Mouse (Mus musculus) kidney, embryonic 14.5 days (tissue): ENCODE measurements around the gene Bpifb9b. TPM values are rescaled to one million over a fixed set of nuclear protein-coding genes. Genes with fewer than 3 reads are reported as not detected.
"Not testable (repeated sequence)": the region's sequence is repeated elsewhere in the genome, so short reads cannot be mapped to it uniquely, and the experiment has no call there.

Experiments
- ATAC-seq: fragments of 200-750 bp; cut with Nextera tagmentation; 2 replicates; pipeline ENCODE4 v1.8.0; 2017; ENCODE audit warnings: moderate number of reproducible peaks, mild to moderate bottlenecking, moderate TSS enrichment, moderate library complexity; ENCODE audit not compliant: low FRiP score, low TSS enrichment
- H3K27ac ChIP-seq: fragments of 300-500 bp; sonication (generic); 2 replicates; pipeline ENCODE4 v1.5.1; 2014; ENCODE audit warnings: low read depth, mild to moderate bottlenecking, low read length, moderate library complexity, mixed read lengths
- H3K27me3 ChIP-seq: fragments of 300-500 bp; sonication (generic); 2 replicates; pipeline ENCODE4 v1.6.1; 2014; ENCODE audit warnings: mild to moderate bottlenecking, low read length; ENCODE audit not compliant: control insufficient read depth, insufficient read depth
- H3K36me3 ChIP-seq: fragments of 300-500 bp; sonication (generic); 2 replicates; pipeline ENCODE4 v1.6.1; 2014; ENCODE audit warnings: low read length, mixed read lengths; ENCODE audit not compliant: control insufficient read depth, insufficient read depth
- H3K4me1 ChIP-seq: fragments of 300-500 bp; sonication (generic); 2 replicates; pipeline ENCODE4 v1.6.1; 2014; ENCODE audit warnings: low read length, mixed read lengths; ENCODE audit not compliant: control insufficient read depth, insufficient read depth
- H3K4me2 ChIP-seq: fragments of 300-500 bp; sonication (generic); replicated peaks from 2 replicates; pipeline ENCODE4 v1.6.1; 2014; ENCODE audit warnings: low read depth, mild to moderate bottlenecking, low read length
- H3K4me3 ChIP-seq: fragments of 300-500 bp; sonication (generic); 2 replicates; pipeline ENCODE4 v1.5.1; 2014; ENCODE audit warnings: mild to moderate bottlenecking, low read length
- H3K9ac ChIP-seq: fragments of 300-500 bp; sonication (generic); 2 replicates; pipeline ENCODE4 v1.6.1; 2014; ENCODE audit warnings: low read depth, mild to moderate bottlenecking, low read length, moderate library complexity
- H3K9me3 ChIP-seq: fragments of 300-500 bp; sonication (generic); 2 replicates; pipeline ENCODE4 v1.6.1; 2016; ENCODE audit warnings: low read length; ENCODE audit not compliant: control insufficient read depth
- WGBS: fragments of 180-500 bp; shearing (Covaris S2); extraction: QIAGEN DNeasy Blood & Tissue Kit; methylation state at CpG from one replicate; pipeline ENCODE4 v1.1.7; 2014; 5-methylcytosine and 5-hydroxymethylcytosine counted together
- polyA plus RNA-seq: library from polyadenylated mRNA; unstranded; fragments of >200 nt; fragmentation: Nextera tagmentation; extraction: Ambion mirVana; gene quantifications from 2 replicates; pipeline ENCODE4 v1.2.1, GENCODE M21; 2014

Gene Bpifb9b
- polyA plus RNA-seq, result not detected in 2 replicates

DNA sequence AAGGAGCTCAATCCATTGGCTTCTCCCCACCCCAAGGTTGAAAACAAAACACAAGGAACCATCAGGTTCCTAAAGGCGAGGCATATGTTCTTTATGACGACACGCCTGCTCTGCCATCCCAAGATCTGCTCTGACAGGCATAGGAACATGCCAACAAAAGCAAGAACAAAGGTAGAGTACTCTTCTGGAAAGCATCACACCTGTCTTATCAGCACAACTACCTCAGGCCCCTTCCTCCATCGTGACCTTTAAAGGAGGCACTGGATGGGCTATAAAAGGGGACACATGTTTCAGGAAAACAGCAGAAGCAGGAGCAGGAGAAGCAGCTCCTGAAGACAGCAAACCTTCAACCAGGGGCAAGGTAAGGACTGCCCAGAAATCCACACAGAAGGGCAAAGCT is at the start of gene Bpifb9b:
Bpifb9b (plus strand) TSS at position 301 of the 400 bp plus-strand sequence.
- H3K4me1 ChIP-seq, H3K9me3 ChIP-seq, H3K27ac ChIP-seq, H3K9ac ChIP-seq, H3K4me2 ChIP-seq, ATAC-seq, H3K4me3 ChIP-seq, H3K27me3 ChIP-seq, H3K36me3 ChIP-seq: not testable (repeated sequence)
- 83% methylated on average over 4 of the region's 4 CpGs for WGBS

DNA sequence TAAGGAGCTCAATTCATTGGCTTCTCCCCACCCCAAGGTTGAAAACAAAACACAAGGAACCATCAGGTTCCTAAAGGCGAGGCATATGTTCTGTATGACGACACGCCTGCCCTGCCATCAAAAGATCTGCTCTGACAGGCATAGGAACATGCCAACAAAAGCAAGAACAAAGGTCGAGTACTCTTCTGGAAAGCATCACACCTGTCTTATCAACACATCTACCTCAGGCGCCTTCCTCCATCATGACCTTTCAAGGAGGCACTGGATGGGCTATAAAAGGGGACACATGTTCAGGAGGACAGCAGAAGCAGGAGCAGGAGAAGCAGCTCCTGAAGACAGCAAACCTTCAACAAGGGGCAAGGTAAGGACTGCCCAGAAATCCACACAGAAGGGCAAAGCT is 49.5 kb upstream of the Bpifb9b start, which contains the start of gene Bpifb9a:
Bpifb9a (plus strand) TSS at position 301 of the 400 bp plus-strand sequence.
- H3K27ac ChIP-seq, H3K9me3 ChIP-seq, H3K36me3 ChIP-seq, H3K4me3 ChIP-seq, H3K9ac ChIP-seq, ATAC-seq, H3K4me2 ChIP-seq, H3K4me1 ChIP-seq, H3K27me3 ChIP-seq: not testable (repeated sequence)
- WGBS, result 79% methylated on average over 5 of the region's 5 CpGs

DNA sequence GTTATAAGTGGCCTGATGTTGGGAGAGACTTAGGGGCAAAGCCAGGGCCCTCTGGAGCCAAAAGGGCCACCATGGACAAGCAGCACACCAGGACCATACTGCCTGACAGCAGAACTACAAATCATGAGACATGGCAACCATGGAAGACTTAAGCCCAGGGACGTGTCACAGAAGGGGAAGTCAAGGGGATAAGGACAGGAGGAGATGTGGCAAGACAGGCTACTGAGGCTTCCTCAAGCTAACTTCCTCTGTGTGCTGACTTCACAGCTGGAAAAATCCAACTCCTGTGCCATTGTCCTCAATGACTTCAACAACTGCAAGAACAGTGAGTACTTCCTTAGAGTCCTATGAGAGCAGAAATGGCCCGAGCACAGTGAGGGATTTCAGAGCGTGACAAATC is 42.6 kb upstream of the Bpifb9b start:
- not testable (repeated sequence) for H3K36me3 ChIP-seq, H3K4me3 ChIP-seq, H3K27ac ChIP-seq, H3K9ac ChIP-seq, H3K9me3 ChIP-seq, H3K4me1 ChIP-seq, H3K4me2 ChIP-seq, H3K27me3 ChIP-seq, ATAC-seq
- 89% methylated on average over 2 of the region's 3 CpGs for WGBS

DNA sequence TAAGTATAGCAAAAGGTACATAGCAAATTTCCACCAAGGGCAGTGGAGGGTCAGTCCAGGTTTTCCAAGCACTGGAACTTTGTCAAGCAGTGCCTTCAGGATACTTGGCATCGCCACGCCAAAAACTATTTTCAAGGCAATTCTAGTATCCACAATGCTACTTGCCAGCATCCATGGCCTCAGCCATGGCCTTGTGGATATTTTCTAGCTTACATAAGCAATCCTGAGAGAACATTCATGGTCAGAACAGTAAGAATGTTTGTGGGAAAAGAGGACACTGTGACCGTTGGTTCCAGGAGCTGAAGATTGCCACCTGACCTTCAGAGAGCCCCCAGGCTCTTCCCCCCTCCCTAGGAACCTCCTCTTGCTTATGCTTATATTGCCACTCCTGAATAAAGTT is 15.2 kb upstream of the Bpifb9b start:
- not testable (repeated sequence) for H3K4me1 ChIP-seq, H3K9me3 ChIP-seq, H3K27ac ChIP-seq, ATAC-seq, H3K4me3 ChIP-seq, H3K9ac ChIP-seq, H3K27me3 ChIP-seq, H3K4me2 ChIP-seq, H3K36me3 ChIP-seq
- 84% methylated on average over 3 of the region's 3 CpGs for WGBS

DNA sequence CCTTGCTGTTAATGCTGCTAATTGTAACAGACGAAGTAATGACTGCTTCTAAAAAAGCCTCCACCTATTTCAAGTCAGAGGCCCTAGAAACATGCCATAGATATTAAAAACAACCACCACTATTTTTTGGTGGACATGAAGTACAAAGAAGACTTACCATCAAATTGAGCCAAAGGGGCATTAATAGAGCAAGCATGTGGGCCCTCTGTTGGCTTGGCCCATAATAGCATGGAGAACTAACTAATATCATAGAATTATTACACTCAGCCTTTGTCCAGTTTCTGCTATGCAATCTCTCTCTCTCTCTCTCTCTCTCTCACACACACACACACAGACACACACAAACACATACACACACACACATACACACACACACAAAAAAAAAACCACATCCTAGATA is 14.2 kb upstream of the Bpifb9b start:
- no peaks in the 10 kb centered on the region for H3K27me3 ChIP-seq
- H3K36me3 ChIP-seq, result no peaks in the 10 kb centered on the region
- no peaks in the 10 kb centered on the region for H3K9me3 ChIP-seq
- no peak overlapping the region for H3K4me2 ChIP-seq
- no peak overlapping the region for H3K27ac ChIP-seq
- H3K4me1 ChIP-seq, result no peaks in the 10 kb centered on the region
- 65% methylated on average over 1 of the region's 1 CpGs for WGBS
- no peak overlapping the region for H3K9ac ChIP-seq
- no peak overlapping the region for H3K4me3 ChIP-seq
- no peak for ATAC-seq

DNA sequence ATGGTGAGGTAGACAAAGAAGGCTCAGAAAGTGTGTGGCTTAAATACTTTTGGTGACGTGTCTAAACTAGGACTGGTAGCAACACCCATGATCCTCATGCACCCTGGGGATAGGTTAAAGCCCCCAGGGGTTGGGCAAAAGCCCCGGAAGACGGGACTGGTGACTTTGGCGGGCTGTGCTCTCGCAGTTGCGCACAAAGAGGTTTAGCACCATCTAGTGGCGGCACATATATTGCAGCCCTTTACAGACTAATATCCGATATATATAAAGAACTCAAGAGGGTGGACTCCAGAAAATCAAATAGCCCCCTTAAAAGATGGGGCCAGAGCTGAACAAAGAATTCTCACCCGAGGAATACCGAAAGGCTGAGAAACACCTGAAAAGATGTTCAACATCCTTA is 12.3 kb upstream of the Bpifb9b start:
- not testable (repeated sequence) for ATAC-seq, H3K36me3 ChIP-seq, H3K9me3 ChIP-seq, H3K4me2 ChIP-seq, H3K9ac ChIP-seq, H3K4me3 ChIP-seq, H3K27me3 ChIP-seq, H3K27ac ChIP-seq, H3K4me1 ChIP-seq
- WGBS, result 1% methylated on average over 9 of the region's 10 CpGs

DNA sequence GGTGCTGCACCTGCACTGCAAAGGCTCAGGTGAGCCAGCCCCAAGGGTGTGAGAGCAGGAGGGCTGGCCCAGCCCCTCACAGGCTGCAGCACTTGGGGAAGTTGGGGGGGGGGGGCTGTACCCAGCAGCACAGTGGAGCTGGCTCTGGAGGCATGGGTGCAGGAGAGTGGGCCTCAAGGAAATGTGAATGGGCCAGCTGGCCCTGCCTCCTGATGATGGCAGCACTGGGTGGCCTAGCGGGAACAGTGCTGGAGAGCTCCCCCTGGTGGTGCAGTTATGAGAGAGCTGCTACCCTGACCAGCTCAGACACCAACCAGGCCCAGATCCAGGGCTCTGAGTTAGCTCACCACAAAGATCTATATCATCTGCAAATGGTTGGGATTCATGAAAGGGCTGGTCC is 6.5 kb upstream of the Bpifb9b start:
- H3K9me3 ChIP-seq, result no peaks in the 10 kb centered on the region
- no peak overlapping the region for H3K4me3 ChIP-seq
- H3K27me3 ChIP-seq, result no peaks in the 10 kb centered on the region
- no peak overlapping the region for H3K9ac ChIP-seq
- no peaks in the 10 kb centered on the region for H3K36me3 ChIP-seq
- no peak overlapping the region for H3K27ac ChIP-seq
- H3K4me2 ChIP-seq, result no peak overlapping the region
- peak; percentile 60; the same call in 1 of the 2 replicates for ATAC-seq
- H3K4me1 ChIP-seq, result no peaks in the 10 kb centered on the region
- WGBS, result 13% methylated on average over 1 of the region's 1 CpGs

DNA sequence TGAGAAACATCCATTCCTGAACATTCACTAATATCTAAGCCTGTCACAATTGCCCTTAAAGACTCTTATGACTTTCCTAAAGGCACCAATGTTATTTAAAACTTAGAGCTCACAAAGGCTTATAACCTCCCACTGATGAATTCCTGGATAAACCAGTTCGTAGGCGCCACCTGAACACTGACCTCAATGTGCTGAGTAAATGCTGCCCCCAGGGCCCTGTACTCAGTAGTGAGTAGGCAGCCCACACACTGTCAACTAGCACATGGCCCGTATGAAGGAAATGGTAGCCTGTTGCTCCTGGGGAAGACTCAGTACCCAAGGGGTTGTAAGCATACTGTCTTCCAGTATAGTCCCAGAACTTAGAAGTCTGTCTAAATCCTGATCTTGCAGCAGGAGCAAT is 5.3 kb upstream of the Bpifb9b start:
- Histone ChIP-seq H3K4me2 (no peak overlapping the region), H3K4me3 (no peak overlapping the region), H3K27ac (no peak overlapping the region), H3K9ac (no peak overlapping the region), H3K27me3 (no peaks in the 10 kb centered on the region), H3K36me3 (no peaks in the 10 kb centered on the region), H3K9me3 (no peaks in the 10 kb centered on the region), H3K4me1 (no peaks in the 10 kb centered on the region)
- ATAC-seq, result no peak
- WGBS, result 75% methylated on average over 3 of the region's 3 CpGs

DNA sequence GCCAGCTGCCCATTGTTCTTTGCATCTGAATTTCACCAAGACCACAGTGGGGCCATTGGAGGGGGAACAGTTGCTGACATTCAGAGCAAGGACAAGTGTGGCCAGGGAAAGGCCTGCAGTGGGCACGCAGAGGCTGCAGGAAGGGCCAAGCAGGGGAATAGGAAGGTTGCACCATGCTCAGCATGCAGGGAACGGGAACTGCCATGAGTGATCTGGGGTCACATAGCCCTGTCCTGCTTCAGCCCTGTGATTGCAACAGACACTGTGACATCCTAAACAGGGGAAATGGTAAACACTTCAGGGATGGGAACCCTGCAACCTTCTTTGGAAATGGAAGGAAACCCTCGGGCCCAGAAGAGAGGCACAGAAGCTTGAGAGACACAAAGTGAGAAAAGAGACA is 2.4 kb upstream of the Bpifb9b start:
- WGBS, result 60% methylated on average over 1 of the region's 3 CpGs
- not testable (repeated sequence) for H3K27me3 ChIP-seq

DNA sequence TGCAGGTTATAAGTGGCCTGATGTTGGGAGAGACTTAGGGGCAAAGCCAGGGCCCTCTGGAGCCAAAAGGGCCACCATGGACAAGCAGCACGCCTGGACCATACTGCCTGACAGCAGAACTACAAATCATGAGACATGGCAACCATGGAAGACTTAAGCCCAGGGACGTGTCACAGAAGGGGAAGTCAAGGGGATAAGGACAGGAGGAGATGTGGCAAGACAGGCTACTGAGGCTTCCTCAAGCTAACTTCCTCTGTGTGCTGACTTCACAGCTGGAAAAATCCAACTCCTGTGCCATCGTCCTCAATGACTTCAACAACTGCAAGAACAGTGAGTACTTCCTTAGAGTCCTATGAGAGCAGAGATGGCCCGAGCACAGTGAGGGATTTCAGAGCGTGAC is 6.7 kb downstream of the Bpifb9b start:
- WGBS, result 78% methylated on average over 4 of the region's 5 CpGs
- H3K36me3 ChIP-seq, H3K4me3 ChIP-seq, H3K9me3 ChIP-seq, H3K9ac ChIP-seq, H3K4me1 ChIP-seq, ATAC-seq, H3K27ac ChIP-seq, H3K4me2 ChIP-seq, H3K27me3 ChIP-seq: not testable (repeated sequence)

More for the DNA sequence above, 2.4 kb upstream of the Bpifb9b start:
- H3K4me2 ChIP-seq, H3K4me3 ChIP-seq, ATAC-seq, H3K4me1 ChIP-seq, H3K9ac ChIP-seq, H3K36me3 ChIP-seq, H3K9me3 ChIP-seq, H3K27ac ChIP-seq: not testable (repeated sequence)
